Mouse (Mus musculus) cortical plate, adult 2 months (tissue): Measurements from ENCODE around the gene Hbq1a.

ENCODE experiments used
- CTCF ChIP-seq: fragments of 200-500 bp; IDR thresholded peaks from 2 replicates; pipeline ENCODE4 v1.5.1; 2011; ENCODE audit warnings: mild to moderate bottlenecking, control low read depth, low read length; ENCODE audit not compliant: insufficient read depth; ENCODE audit errors: extremely low read depth
- POLR2A ChIP-seq: fragments of 200-500 bp; IDR thresholded peaks from 2 replicates; pipeline ENCODE4 v1.6.1; 2011; ENCODE audit warnings: mild to moderate bottlenecking, low read length, control low read depth; ENCODE audit not compliant: insufficient read depth; ENCODE audit errors: extremely low read depth

GRCm38 (mm10) chr11:32285031-32285775, 14.7 kb upstream of the Hbq1a start:
- TF ChIP-seq CTCF (no peak), POLR2A (no peak)
